Mouse (Mus musculus): ENCODE measurements around the gene Depdc5.
"Not testable (repeated sequence)": the region's sequence is repeated elsewhere in the genome, so short reads cannot be mapped to it uniquely, and the experiment has no call there.

Gene Depdc5

GRCm38 (mm10) chr5:33032036-33032773, 168.7 kb downstream of the Depdc5 start:
- no peak for DNase-seq (ENCODE audit: low spot score)

GRCm38 (mm10) chr5:33033121-33033520, 169.6 kb downstream of the Depdc5 start:
- DNase-seq (ENCODE audit: low spot score), result no peak

- DNase-seq (ENCODE audit: low spot score), result not testable (repeated sequence)
These were observed 170.1 kb downstream of the Depdc5 start for GRCm38 (mm10) chr5:33033633-33034032.

GRCm38 (mm10) chr5:33034100-33034499, 170.6 kb downstream of the Depdc5 start:
- no peak for DNase-seq (ENCODE audit: low spot score)

GRCm38 (mm10) chr5:33034916-33035315, 171.4 kb downstream of the Depdc5 start:
- no peak for DNase-seq (ENCODE audit: low spot score)

DNA sequence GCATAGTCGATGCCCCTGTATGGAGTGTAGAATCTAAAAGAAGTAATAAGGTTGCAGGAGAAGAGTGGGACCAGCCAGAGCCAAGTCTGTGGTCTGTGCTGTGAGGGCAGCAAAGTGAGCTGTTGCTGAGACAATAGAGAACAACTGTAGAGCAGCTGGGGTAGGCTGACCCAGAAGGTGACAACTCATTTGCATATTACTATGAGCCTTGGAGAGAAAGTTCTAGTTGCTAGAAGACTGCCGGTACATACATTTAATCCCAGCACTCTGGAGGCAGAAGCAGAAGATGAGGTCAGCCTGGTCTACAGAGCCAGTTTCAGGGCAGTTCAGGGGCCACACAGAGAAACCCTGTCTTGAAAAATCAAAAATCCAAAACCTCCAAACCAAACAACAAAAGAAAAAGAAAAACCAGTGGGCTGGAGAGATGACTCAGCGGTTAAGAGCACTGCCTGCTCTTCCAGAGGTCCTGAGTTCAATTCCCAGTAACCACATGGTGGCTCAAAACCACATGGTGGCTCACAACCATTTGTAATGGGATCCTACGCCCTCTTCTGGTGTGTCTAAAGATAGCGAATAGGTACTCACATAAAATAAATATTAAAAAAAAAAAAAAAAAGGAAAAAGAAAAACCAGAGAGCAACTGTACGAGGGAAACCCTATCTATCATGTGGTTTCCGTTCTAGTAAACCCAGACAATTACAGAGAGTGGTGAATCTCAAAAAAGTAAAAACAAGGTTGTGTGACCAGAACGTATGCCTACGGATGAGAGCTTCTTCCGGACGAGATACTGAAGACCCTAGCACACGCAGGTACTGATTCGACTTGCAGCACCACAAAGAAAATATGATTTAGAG, 175.4 kb downstream of the Depdc5 start:
- DNase-seq (ENCODE audit: low spot score), result no peak

- no peak for DNase-seq (ENCODE audit: low spot score)
These were observed 176.0 kb downstream of the Depdc5 start for GRCm38 (mm10) chr5:33039510-33039911.

DNA sequence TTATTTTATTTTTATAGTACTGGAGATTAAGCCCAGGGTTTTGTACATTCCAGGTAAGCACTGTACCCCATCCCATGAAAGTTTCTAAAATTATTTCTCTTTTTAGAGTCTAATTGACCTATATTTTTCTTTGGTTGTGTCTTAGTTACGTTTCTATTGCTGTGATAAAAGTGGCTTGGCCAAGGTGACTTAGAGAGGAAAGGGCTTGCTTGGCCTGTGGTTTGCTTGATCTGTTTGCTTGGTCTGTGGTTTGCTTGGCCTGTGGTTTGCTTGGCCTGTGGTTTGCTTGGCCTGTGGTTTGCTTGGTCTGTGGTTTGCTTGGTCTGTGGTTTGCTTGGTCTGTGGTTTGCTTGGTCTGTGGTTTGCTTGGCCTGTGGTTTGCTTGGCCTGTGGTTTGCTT, 177.2 kb downstream of the Depdc5 start:
- DNase-seq (ENCODE audit: low spot score), result not testable (repeated sequence)

DNA sequence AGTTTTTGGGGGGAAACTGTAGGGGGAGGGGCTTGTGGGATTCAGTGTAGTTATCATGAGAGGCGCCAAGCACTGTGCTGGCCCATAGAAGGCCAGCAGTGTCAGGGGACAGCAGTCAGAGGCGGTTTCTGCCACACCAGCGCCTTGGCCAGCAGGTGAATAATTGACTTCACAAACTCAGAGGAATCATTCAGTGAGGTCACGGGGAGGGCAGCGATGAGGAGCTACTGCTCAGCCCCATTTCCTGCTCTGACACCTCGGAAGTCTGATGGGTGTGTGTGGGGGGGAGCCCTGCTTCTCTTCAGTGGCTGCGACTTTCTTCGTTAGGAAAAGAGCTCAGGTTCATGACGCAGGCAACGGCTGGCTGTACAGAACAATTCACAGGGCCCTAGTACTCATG, 179.9 kb downstream of the Depdc5 start:
- DNase-seq (ENCODE audit: low spot score), result no peak
